Mouse (Mus musculus) splenic B cell, adult 2 months (primary cell): ENCODE results near the gene Glipr1.

Experiments used
- DNase-seq: peaks from one replicate; pipeline ENCODE4 v3.0.0-alpha.2; 2011; ENCODE audit warnings: low read depth, low spot score
- H3K27me3 ChIP-seq: 2 replicates; pipeline ENCODE4 v1.6.1; 2012; ENCODE audit warnings: mild to moderate bottlenecking, low read length, moderate library complexity, mixed read lengths; ENCODE audit not compliant: control insufficient read depth, poor library complexity, insufficient read depth, severe bottlenecking
- H3K36me3 ChIP-seq: 2 replicates; pipeline ENCODE4 v1.6.1; 2012; ENCODE audit warnings: mild to moderate bottlenecking, low read length, moderate library complexity, mixed read lengths; ENCODE audit not compliant: control insufficient read depth, poor library complexity, insufficient read depth, severe bottlenecking

The Glipr1 gene

DNA sequence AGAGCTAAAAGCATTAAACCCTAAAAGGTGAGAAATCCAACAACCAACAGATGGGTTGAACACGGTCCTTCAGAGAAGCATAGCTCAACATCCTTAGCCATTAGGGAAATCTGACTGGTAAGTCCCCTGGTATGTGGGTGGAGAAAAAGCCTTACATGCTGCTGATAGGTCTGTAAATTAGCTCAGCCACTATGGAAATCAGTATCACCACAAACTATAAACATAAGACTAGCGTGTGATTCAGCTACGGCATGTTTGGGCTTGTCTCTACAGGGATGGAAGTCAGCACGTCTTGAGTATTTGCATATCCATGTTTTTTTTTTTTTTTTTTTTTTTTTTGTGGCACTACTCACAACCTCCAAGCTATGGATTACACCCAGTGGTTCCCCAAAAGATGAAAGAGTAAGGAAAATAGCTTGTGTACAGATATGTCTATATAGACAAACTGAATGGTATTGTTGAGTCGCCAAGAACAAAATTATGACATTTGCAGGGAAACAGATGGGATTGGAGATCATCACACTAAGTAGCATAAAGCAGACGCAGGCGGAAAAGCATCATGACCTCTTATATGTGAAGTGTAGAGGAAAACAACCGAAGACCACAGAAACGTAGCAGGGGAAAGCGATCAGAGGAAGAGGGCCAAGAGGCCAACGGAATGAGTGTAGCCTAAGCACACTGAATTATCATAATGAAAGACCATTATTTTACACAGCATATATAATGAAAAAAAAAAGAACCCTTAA is 6.5 kb downstream of the Glipr1 start:
- DNase-seq = peak; percentile 82
- Histone ChIP-seq H3K36me3 (no peaks in the 10 kb centered on the region), H3K27me3 (no peaks in the 10 kb centered on the region)

- peaks cover 24% of the 10 kb centered on the region for H3K36me3 ChIP-seq
- no peak for DNase-seq
- no peaks in the 10 kb centered on the region for H3K27me3 ChIP-seq
Observed at GRCm38 (mm10) chr10:111986453-111986852, 16.0 kb downstream of the Glipr1 start.

DNA sequence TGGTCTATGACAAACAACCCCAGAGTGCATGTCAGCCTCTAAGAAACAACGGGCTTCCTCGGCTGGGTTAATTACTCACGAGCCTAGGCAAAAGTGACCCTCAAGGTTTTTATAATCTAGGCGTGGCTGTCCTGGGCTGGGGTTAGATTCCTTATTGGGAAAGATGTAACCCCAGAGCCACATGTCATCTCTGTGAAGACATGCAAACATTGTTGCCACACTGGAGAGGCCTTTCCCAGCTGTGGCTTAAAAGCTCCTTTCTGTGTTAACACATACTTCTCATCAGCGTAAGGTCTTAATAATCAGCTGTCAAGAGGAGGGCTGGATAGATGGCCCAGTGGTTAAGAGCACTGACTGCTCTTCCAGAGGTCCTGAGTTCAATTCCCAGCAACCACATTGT is 19.4 kb downstream of the Glipr1 start:
- no peaks in the 10 kb centered on the region for H3K27me3 ChIP-seq
- DNase-seq = no peak
- peaks cover 22% of the 10 kb centered on the region for H3K36me3 ChIP-seq

DNA sequence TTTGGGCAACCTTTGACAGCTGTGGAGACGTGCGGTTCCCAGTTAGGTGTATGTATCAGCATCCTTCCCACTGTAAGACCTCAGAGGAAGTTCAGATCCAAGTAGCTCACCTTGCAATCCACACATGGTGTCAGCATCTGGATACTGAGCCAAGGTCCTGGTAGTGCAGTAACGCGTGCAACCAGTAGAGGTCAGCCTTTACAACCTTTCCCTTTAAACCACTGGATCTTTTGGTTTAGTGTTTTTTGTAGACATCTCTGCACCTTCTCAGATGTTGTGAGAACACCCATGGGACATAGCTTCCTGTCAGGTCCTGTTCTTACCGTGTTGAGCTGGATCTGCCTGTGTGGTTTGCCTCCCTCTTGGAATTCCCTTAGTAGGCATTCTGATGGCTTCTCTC is 24.8 kb downstream of the Glipr1 start:
- peak; percentile 87 for DNase-seq
- peaks cover 6% of the 10 kb centered on the region for H3K36me3 ChIP-seq
- no peaks in the 10 kb centered on the region for H3K27me3 ChIP-seq

DNA sequence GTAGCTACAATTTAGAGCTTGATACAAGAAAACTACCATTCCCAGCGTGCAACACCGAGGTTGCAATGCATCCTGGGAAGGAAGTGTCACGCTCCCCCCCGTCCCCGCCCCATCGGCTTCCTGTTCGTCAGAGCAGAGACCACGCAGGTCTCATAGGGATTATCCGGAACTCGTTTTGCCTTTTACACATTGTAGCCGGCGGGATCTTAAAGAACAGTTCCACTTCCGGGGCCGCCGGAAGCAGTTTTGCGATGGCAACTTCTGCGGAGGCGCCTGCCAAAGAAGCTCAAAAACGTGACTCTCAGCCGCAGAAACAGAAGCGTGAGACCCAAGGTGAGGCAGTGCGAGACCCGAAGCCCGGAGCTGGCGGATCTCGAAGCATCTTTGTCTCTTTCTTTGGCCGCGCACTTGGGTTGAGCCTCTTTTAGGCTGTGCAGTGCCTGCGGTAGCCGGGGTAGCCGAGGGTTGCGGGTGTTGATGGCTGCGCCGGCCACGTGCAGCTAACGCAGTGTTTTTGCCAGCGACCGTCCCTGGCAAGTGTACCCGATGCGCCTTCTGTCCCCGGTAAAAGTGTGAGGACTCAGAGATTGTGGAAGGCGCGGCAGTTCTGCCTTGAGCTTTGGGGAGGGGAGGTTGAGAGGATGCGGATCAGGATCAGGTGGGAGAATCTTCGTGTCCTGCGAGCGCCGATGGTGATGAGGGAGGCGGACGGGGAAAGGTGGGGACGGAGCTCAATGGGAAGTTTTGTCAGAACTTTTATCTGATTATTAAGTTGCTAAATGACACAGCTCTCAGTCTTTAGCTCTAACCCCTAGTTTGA is 29.7 kb downstream of the Glipr1 start, which contains the start of gene Krr1:
Krr1 (plus strand) TSS at position 123 of the 820 bp plus-strand sequence.
- peak; percentile 97 for DNase-seq
- Histone ChIP-seq H3K27me3 (no peaks in the 10 kb centered on the region), H3K36me3 (no peaks in the 10 kb centered on the region; the same call in 1 of the 2 replicates)

DNA sequence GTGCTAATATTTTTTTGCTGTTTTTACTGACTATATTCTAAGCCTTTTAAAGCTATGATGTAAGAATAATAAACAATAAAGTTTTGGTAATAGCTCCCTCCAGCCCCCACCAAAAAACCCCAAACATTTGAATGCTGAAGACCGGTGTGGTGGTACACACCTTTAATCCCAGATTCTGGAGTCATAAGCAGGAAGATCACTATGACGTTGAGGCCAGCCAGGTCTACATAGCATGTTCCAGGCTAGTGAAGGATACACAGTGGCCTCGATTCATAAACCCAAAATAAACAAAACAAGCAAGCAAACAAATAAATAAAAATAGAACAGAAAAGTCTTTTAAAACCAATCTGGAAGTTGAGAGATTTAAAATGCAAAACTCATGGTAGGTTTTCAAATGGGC is 30.5 kb downstream of the Glipr1 start:
- Histone ChIP-seq H3K36me3 (no peaks in the 10 kb centered on the region; the same call in 1 of the 2 replicates), H3K27me3 (no peaks in the 10 kb centered on the region)
- DNase-seq = no peak

GRCm38 (mm10) chr10:111966394-111966793 is 36.0 kb downstream of the Glipr1 start:
- no peak for DNase-seq
- Histone ChIP-seq H3K27me3 (no peaks in the 10 kb centered on the region), H3K36me3 (no peaks in the 10 kb centered on the region)

- DNase-seq = no peak
- H3K36me3 ChIP-seq = no peaks in the 10 kb centered on the region
- no peaks in the 10 kb centered on the region for H3K27me3 ChIP-seq
Observed at GRCm38 (mm10) chr10:111960459-111960858, 42.0 kb downstream of the Glipr1 start.

DNA sequence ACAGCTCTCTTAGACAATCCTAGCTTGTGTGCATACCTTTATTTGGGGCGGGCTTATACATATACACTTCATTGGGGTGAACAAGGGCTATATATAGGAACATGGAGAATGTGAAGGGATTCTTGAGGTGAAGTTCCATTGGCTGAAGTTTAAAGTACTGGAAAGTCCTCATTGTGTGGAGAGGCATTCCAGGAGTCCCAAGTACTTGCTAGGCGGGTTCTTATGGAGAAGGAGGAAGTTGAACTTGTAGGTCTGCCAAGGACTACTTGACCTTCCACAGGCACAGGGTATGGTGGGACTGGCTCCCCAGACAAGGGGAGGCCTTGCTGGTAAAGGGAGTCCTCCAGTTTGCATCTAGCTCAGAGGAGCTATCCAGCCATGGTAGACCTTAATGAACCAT is 43.1 kb downstream of the Glipr1 start:
- no peak for DNase-seq
- H3K27me3 ChIP-seq = no peaks in the 10 kb centered on the region

DNA sequence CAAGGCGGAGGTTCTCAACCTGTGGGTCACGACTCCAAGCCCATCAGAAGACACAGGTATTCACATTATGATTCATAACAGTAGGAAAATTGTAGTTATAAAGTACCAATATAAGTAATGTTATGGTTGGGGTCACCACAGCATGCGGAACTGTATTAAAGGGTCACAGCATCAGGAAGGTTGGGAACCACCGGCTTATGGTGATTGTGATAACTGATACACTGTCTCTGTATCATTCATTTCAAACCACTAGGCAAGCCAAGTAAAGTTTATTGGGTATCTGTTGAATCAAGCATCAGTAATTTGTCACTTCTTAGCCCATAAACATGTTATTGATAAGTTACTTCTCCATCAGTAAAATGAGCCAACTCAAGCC is 44.4 kb downstream of the Glipr1 start:
- Histone ChIP-seq H3K36me3 (no peaks in the 10 kb centered on the region), H3K27me3 (no peaks in the 10 kb centered on the region)
- DNase-seq = no peak

More for the DNA sequence above, 43.1 kb downstream of the Glipr1 start:
- H3K36me3 ChIP-seq = no peaks in the 10 kb centered on the region

- no peaks in the 10 kb centered on the region for H3K27me3 ChIP-seq
- DNase-seq = peak; percentile 81
- no peaks in the 10 kb centered on the region for H3K36me3 ChIP-seq
Observed at GRCm38 (mm10) chr10:111957271-111958045, 45.0 kb downstream of the Glipr1 start.

- no peaks in the 10 kb centered on the region for H3K27me3 ChIP-seq
- no peak for DNase-seq
- H3K36me3 ChIP-seq = no peaks in the 10 kb centered on the region
Observed at GRCm38 (mm10) chr10:111955836-111956235, 46.6 kb downstream of the Glipr1 start.

DNA sequence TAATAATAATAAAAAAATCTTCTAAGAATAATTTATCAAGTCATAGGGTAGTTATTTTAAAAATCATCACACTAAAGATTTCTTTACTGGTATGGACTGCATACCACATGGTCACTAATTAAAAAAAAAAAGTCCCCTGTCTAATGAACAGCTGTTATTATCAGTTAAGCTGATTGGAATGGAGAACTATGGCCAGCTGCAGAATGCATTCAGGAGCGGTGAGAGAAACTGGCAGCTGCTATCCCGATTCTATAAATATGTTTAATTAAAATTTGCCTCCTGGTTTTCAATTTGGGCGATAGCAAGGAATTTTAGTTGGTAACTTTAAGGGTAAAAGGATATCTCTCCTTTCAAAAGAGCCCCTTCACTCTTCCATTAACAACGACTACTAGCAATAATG is 53.4 kb downstream of the Glipr1 start:
- H3K27me3 ChIP-seq = no peaks in the 10 kb centered on the region
- no peaks in the 10 kb centered on the region for H3K36me3 ChIP-seq
- DNase-seq = no peak

- Histone ChIP-seq H3K27me3 (no peaks in the 10 kb centered on the region), H3K36me3 (no peaks in the 10 kb centered on the region)
- no peak for DNase-seq
Observed at GRCm38 (mm10) chr10:111948041-111948440, 54.4 kb downstream of the Glipr1 start.

GRCm38 (mm10) chr10:111945563-111945962 is 56.9 kb downstream of the Glipr1 start:
- no peaks in the 10 kb centered on the region for H3K27me3 ChIP-seq
- H3K36me3 ChIP-seq = no peaks in the 10 kb centered on the region
- DNase-seq = no peak
